In genomic region chr7:39655709-39656397, GRCm38 (mm10) we compare ENCODE assay signal across 8 mouse cellular contexts.
DNase-seq lines count a peak whose midpoint lies in the region; ATAC-seq and TF ChIP-seq lines count a peak whose summit lies in the region.

No protein-coding gene starts in this region.

- peaks cover 7% of the 10 kb centered on the region for H3K4me1 ChIP-seq in forebrain, embryonic 10.5 days
- H3K4me1 ChIP-seq in limb, embryonic 14.5 days (ENCODE audit: control insufficient read depth, insufficient read depth, low read length), result no peaks in the 10 kb centered on the region
- H3K4me1 ChIP-seq in small intestine, adult 2 months (ENCODE audit: control insufficient read depth, insufficient read depth, insufficient read length, low read length), result no peaks in the 10 kb centered on the region

- 34% methylated on average over 13 of the region's 13 CpGs for WGBS in forebrain, embryonic 10.5 days
- WGBS in limb, embryonic 14.5 days, result 36% methylated on average over 13 of the region's 13 CpGs
- 26% methylated on average over 13 of the region's 13 CpGs for WGBS in small intestine, adult 2 months

- H3K27me3 ChIP-seq in forebrain, embryonic 10.5 days (ENCODE audit: poor library complexity, severe bottlenecking), result no peaks in the 10 kb centered on the region
- no peaks in the 10 kb centered on the region for H3K27me3 ChIP-seq in limb, embryonic 14.5 days (ENCODE audit: control insufficient read depth, insufficient read depth, low read length)
- H3K27me3 ChIP-seq in small intestine, adult 2 months (ENCODE audit: control insufficient read depth, insufficient read depth, low read length), result no peaks in the 10 kb centered on the region

- peak; percentile 36 for DNase-seq in embryo, embryonic 10.5 days (ENCODE audit: low spot score)
- no peak for DNase-seq in embryo, embryonic 10 days (ENCODE audit: low spot score)
- peak; percentile 51 for DNase-seq in CD4-positive, CD25-positive, alpha-beta regulatory T cell, adult 2 months (ENCODE audit: low read depth, low spot score)
- DNase-seq in forebrain, embryonic 10.5 days (ENCODE audit: extremely low spot score, low spot score), result no peak
- no peak for DNase-seq in limb, embryonic 14.5 days (ENCODE audit: low spot score)
- DNase-seq in spleen, adult 12 weeks (ENCODE audit: low spot score), result no peak
- DNase-seq in left cerebral cortex, adult 11 months (ENCODE audit: low spot score), result no peak

- H3K4me3 ChIP-seq in forebrain, embryonic 10.5 days, result peak overlapping the region; percentile 56
- H3K4me3 ChIP-seq in limb, embryonic 14.5 days (replicated peaks; ENCODE audit: low read length), result peak overlapping the region; percentile 45
- peak overlapping the region; percentile 61 for H3K4me3 ChIP-seq in small intestine, adult 2 months (ENCODE audit: low read depth, low read length)

- H3K27ac ChIP-seq in forebrain, embryonic 10.5 days, result peak overlapping the region; percentile 87
- H3K27ac ChIP-seq in limb, embryonic 14.5 days (replicated peaks; ENCODE audit: low read depth, low read length), result peak overlapping the region; percentile 58; the same call in 1 of the 2 replicates
- 0 out of 2 replicates have a peak overlapping the region, but pooled peaks have one; percentile 16 for H3K27ac ChIP-seq in small intestine, adult 2 months (ENCODE audit: insufficient read depth, low read depth, low read length)

- H3K4me2 ChIP-seq in limb, embryonic 14.5 days (replicated peaks; ENCODE audit: low read depth, low read length, severe bottlenecking), result peak overlapping the region; percentile 67

- TF ChIP-seq CTCF in small intestine, adult 2 months (IDR thresholded peaks at IDR 0.05; ENCODE audit: extremely low read depth, insufficient read length, insufficient replicate concordance, low read depth, low read length), result no peak

- peak overlapping the region; percentile 63 for H3K9ac ChIP-seq in limb, embryonic 14.5 days (ENCODE audit: low read depth, low read length, severe bottlenecking)

- TF ChIP-seq POLR2A in limb, embryonic 14.5 days (IDR thresholded peaks at IDR 0.05; ENCODE audit: borderline replicate concordance, extremely low read depth, insufficient read depth, insufficient read length), result no peak
- no peak for TF ChIP-seq POLR2A in small intestine, adult 2 months (IDR thresholded peaks at IDR 0.05; ENCODE audit: low read depth, low read length)

- H3K36me3 ChIP-seq in forebrain, embryonic 10.5 days (replicated peaks), result no peaks in the 10 kb centered on the region
- no peaks in the 10 kb centered on the region for H3K36me3 ChIP-seq in limb, embryonic 14.5 days (ENCODE audit: control insufficient read depth, insufficient read depth, low read length)
- no peaks in the 10 kb centered on the region for H3K36me3 ChIP-seq in small intestine, adult 2 months (ENCODE audit: control insufficient read depth, insufficient read depth, low read length)

- H3K9me3 ChIP-seq in forebrain, embryonic 10.5 days, result no peaks in the 10 kb centered on the region
- no peaks in the 10 kb centered on the region for H3K9me3 ChIP-seq in limb, embryonic 14.5 days (ENCODE audit: control insufficient read depth, low read length)

- ATAC-seq in limb, embryonic 14.5 days (ENCODE audit: low FRiP score, low read depth), result peak; percentile 33; the same call in 1 of the 2 replicates

Comparison
In these comparisons a context has a peak if more than half of its experiments do, and no peak if none do; other contexts are left out.
1. DNase-seq: peak in embryo, embryonic 10.5 days (single experiment) and CD4-positive, CD25-positive, alpha-beta regulatory T cell, adult 2 months (single experiment); none in embryo, embryonic 10 days (single experiment), forebrain, embryonic 10.5 days (single experiment), limb, embryonic 14.5 days (single experiment), spleen, adult 12 weeks (single experiment) and left cerebral cortex, adult 11 months (single experiment).
2. H3K27ac ChIP-seq: peak in every context shown above with its lines; median percentile 87 in forebrain, embryonic 10.5 days; 58 in limb, embryonic 14.5 days; 16 in small intestine, adult 2 months.
3. Peak in every context shown above with its lines, with median percentiles within 50 percentile points of each other: H3K4me3 ChIP-seq.